Mouse (Mus musculus) stomach, embryonic 15.5 days (tissue): Measurements from ENCODE around the gene Tardbp. TPM values are rescaled to one million over a fixed set of nuclear protein-coding genes. Genes with fewer than 3 reads are reported as not detected.

ENCODE experiments used
- ATAC-seq: fragments of 200-750 bp; cut with Nextera tagmentation; 2 replicates; pipeline ENCODE4 v1.8.0; 2017; ENCODE audit warnings: low read depth, moderate number of reproducible peaks, moderate TSS enrichment; ENCODE audit not compliant: insufficient read depth, low FRiP score
- H3K27ac ChIP-seq: fragments of 300-500 bp; sonication (generic); 2 replicates; pipeline ENCODE4 v1.5.1; 2015; ENCODE audit warnings: mild to moderate bottlenecking, inconsistent platforms
- H3K27me3 ChIP-seq: fragments of 300-500 bp; sonication (generic); replicated peaks from 2 replicates; pipeline ENCODE4 v1.6.1; 2015; ENCODE audit warnings: inconsistent platforms
- H3K36me3 ChIP-seq: fragments of 300-500 bp; sonication (generic); 2 replicates; pipeline ENCODE4 v1.6.1; 2015; ENCODE audit warnings: inconsistent platforms
- H3K4me1 ChIP-seq: fragments of 300-500 bp; sonication (generic); 2 replicates; pipeline ENCODE4 v1.6.1; 2015; ENCODE audit warnings: inconsistent platforms
- H3K4me2 ChIP-seq: fragments of 300-500 bp; sonication (generic); 2 replicates; pipeline ENCODE4 v1.6.1; 2015; ENCODE audit warnings: mild to moderate bottlenecking, inconsistent platforms
- H3K4me3 ChIP-seq: fragments of 300-500 bp; sonication (generic); replicated peaks from 2 replicates; pipeline ENCODE4 v1.5.1; 2015; ENCODE audit warnings: inconsistent platforms
- H3K9ac ChIP-seq: fragments of 300-500 bp; sonication (generic); 2 replicates; pipeline ENCODE4 v1.6.1; 2015; ENCODE audit warnings: inconsistent platforms
- H3K9me3 ChIP-seq: fragments of 300-500 bp; sonication (generic); 2 replicates; pipeline ENCODE4 v1.6.1; 2016; ENCODE audit warnings: inconsistent platforms
- WGBS: fragments of 180-500 bp; shearing (Covaris S2); methylation state at CpG from one replicate; pipeline ENCODE4 v1.1.7; 2015; 5-methylcytosine and 5-hydroxymethylcytosine counted together
- polyA plus RNA-seq: library from polyadenylated mRNA; unstranded; fragments of >200 nt; fragmentation: Nextera tagmentation; extraction: Ambion mirVana; gene quantifications from 2 replicates; pipeline ENCODE4 v1.2.1, GENCODE M21; 2015

The Tardbp gene
- polyA plus RNA-seq, 1 experiment from 2014 or later, result 306 TPM

DNA sequence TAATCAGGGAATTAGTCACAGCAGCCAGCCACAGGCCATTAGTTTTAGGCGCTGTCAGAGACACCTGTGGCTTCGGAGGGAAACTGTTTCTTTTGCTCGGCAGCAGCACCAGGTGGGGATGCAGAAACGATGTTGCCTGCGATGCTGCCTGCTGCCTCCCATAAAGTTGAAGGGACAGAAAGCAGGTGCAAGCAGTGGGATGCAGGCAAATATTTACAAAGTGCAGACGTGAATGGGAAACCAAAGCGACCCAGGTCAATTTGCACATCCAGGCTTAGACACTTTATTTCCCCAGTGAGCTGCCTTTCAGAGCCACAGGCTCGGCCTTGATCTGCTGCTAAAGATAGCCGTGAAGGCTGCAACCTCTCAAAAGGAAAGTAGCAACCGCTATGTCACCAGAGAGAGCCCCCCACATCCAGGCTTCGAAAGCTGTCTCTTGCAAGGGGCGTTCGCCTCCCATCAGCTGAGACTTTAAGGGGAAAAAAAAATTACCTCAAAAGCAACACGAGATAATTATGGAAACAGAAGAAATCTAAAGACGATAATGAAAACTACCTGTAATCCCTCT is 30.0 kb upstream of the Tardbp start:
- Histone ChIP-seq H3K27me3 (no peaks in the 10 kb centered on the region), H3K4me1 (no peaks in the 10 kb centered on the region), H3K4me3 (no peak overlapping the region), H3K9me3 (no peaks in the 10 kb centered on the region), H3K9ac (no peak overlapping the region), H3K36me3 (no peaks in the 10 kb centered on the region), H3K27ac (no peak overlapping the region), H3K4me2 (peak overlapping the region; percentile 8)
- WGBS, result 16% methylated on average over 15 of the region's 15 CpGs
- ATAC-seq, result no peak

DNA sequence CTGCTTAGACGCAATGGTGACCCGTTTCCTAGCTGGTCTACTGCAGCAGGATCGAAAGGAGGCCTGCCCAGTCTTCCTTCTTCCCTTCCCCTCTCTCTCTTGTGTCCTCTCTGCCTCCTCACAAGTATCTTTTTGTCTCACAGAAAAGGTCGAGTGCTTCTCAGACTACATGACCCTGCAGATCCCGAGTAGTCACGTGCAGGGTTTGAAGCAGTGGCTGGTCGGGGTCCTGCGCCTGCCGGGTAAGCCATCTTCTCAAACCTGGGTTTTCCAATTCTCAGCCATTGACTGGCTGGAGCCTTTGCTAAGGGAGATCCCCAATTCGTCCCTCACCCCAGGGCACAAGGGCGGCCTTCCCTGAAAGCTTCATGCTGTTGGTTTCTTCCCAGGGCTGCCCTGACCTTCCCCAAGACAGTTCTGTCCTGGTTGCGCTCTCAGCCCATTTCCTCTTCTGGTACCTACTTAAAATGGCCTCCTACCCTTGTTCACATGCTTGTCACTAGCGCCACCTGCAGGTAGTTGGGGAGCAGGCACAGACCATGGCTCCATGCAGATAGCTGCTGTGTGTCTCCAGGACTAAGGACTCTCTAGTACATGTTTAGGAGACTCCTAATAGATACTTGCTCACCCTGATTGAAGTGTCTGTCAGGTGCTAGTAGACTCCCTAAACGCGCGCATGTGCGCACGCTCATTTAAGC is 28.0 kb upstream of the Tardbp start:
- no peaks in the 10 kb centered on the region for H3K36me3 ChIP-seq
- ATAC-seq, result 0 out of 2 replicates have a peak, but pooled peaks have one; percentile 12
- H3K27me3 ChIP-seq, result no peaks in the 10 kb centered on the region
- no peak overlapping the region for H3K27ac ChIP-seq
- H3K4me1 ChIP-seq, result no peaks in the 10 kb centered on the region
- H3K9me3 ChIP-seq, result no peaks in the 10 kb centered on the region
- H3K9ac ChIP-seq, result no peak overlapping the region
- no peak overlapping the region for H3K4me2 ChIP-seq
- no peak overlapping the region for H3K4me3 ChIP-seq
- whole genome bisulfite sequencing, result 88% methylated on average over 18 of the region's 18 CpGs

DNA sequence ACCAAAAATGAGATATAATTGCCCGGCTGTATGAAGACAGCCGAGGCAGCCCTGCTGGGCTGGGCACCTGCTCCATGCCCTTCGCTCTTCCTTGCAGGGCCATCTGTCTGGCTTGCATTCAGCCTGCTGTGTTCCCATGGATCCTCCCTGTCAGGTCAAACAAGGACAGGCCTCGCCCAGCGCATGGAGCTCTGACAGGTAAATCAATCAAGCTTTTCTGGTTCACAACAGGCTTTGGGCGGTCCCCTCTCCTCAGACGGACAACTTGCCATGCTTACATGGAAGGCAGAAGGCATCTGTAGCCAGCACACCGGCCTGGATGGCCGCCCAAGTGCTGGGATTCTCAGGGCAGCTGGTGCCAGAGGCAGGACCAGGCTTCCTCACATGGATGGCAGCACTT is 24.2 kb upstream of the Tardbp start:
- peak; percentile 51; the same call in 1 of the 2 replicates for ATAC-seq
- WGBS, result 40% methylated on average over 9 of the region's 9 CpGs

DNA sequence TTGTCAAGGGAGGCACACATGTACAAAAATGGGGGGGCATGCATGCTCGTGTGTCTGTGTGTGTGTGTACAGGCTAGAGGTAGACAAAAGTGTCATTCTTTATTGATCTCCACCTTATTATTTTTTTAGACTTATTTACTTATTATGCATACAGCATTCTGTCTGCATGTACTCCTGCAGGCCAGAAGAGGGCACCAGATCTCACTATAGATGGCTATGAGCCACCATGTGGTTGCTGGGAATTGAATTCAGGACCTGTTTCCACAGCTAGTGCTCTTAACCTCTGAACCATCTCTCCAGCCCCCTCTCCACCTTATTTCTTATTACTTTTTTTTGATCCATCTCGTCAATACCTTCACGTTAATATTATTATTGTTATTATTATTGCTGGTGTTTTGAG is 22.5 kb upstream of the Tardbp start:
- WGBS, result 66% methylated on average over 3 of the region's 3 CpGs
- Histone ChIP-seq H3K36me3 (no peaks in the 10 kb centered on the region), H3K27me3 (no peaks in the 10 kb centered on the region), H3K27ac (no peak overlapping the region), H3K4me2 (no peak overlapping the region), H3K4me3 (no peak overlapping the region), H3K4me1 (no peaks in the 10 kb centered on the region), H3K9me3 (no peaks in the 10 kb centered on the region), H3K9ac (no peak overlapping the region)
- ATAC-seq, result no peak

More for the DNA sequence above, 24.2 kb upstream of the Tardbp start:
- H3K9ac ChIP-seq, result no peak overlapping the region
- no peaks in the 10 kb centered on the region for H3K36me3 ChIP-seq
- no peaks in the 10 kb centered on the region for H3K27me3 ChIP-seq
- no peaks in the 10 kb centered on the region for H3K9me3 ChIP-seq
- no peak overlapping the region for H3K4me2 ChIP-seq
- no peaks in the 10 kb centered on the region for H3K4me1 ChIP-seq
- no peak overlapping the region for H3K4me3 ChIP-seq
- H3K27ac ChIP-seq, result no peak overlapping the region

DNA sequence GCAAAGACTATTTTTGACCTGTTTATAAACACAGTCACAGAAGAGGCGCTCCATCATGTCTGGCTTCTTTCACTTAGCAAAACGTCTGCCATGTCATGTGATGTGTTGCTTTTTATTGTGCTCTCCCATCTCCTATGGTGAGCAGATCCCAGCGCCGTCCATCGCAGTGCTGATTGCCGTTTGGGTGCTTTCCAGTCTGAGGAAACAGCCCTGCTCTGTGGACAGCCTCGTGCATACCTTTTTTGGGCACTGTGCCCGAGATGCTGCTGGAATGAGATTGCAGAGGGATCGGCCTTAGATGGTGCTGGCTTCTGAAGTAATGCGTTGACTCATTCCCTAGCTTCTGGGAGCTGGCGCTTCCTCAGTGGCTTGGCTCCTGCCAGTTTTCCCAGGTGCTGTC is 19.8 kb upstream of the Tardbp start:
- WGBS, result 43% methylated on average over 11 of the region's 11 CpGs
- Histone ChIP-seq H3K4me2 (no peak overlapping the region), H3K36me3 (no peaks in the 10 kb centered on the region), H3K4me3 (no peak overlapping the region), H3K27ac (no peak overlapping the region), H3K9ac (no peak overlapping the region), H3K4me1 (peaks cover 5% of the 10 kb centered on the region; the same call in 1 of the 2 replicates), H3K27me3 (no peaks in the 10 kb centered on the region), H3K9me3 (no peaks in the 10 kb centered on the region)
- ATAC-seq, result peak; percentile 52; the same call in 1 of the 2 replicates

DNA sequence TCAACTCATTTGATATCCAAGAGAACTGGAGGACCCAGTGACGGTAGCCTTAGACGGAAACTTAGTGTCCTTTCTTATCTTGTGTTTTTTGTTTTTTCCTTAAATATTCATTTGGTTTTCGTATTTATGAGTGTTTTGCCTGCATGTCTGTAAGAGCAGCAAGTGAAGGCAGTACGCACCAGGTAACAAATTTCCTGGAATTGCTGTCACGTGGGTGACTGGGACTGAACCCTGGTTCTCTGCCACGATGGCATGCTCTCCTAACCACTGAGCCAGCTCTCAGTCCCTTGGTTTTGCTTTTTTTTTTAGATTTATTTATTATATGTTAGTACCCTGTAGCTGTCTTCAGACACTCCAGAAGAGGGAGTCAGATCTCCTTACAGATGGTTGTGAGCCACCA is 18.1 kb upstream of the Tardbp start:
- H3K27me3 ChIP-seq, result no peaks in the 10 kb centered on the region
- no peak overlapping the region for H3K27ac ChIP-seq
- no peaks in the 10 kb centered on the region for H3K9me3 ChIP-seq
- 84% methylated on average over 6 of the region's 6 CpGs for WGBS
- ATAC-seq, result no peak
- no peak overlapping the region for H3K9ac ChIP-seq
- no peak overlapping the region for H3K4me2 ChIP-seq
- H3K4me1 ChIP-seq, result peaks cover 5% of the 10 kb centered on the region; the same call in 1 of the 2 replicates
- H3K36me3 ChIP-seq, result no peaks in the 10 kb centered on the region
- H3K4me3 ChIP-seq, result no peak overlapping the region

DNA sequence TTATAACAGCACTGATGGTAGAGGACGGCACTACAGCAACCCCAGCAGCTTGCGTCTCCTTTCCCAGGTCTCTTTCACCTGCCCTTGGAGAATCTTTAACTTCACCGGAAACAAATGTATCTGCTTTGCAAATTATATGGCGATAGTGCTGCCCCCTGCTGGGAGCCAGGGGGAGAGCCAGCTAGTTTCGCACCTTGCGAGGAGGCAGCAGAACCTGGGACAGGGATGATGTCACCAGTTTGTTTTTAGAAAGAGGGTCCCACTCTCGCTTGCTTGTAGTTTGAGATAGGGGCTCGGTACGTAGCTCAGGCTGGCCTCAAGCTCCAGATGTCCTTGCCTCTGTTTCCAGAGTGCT is 17.3 kb upstream of the Tardbp start:
- peaks cover 5% of the 10 kb centered on the region; the same call in 1 of the 2 replicates for H3K4me1 ChIP-seq
- H3K36me3 ChIP-seq, result no peaks in the 10 kb centered on the region
- H3K9me3 ChIP-seq, result no peaks in the 10 kb centered on the region
- H3K27ac ChIP-seq, result no peak overlapping the region
- no peaks in the 10 kb centered on the region for H3K27me3 ChIP-seq
- WGBS, result 2% methylated on average over 9 of the region's 9 CpGs
- ATAC-seq, result no peak
- H3K4me2 ChIP-seq, result peak overlapping the region; percentile 52
- H3K9ac ChIP-seq, result no peak overlapping the region
- 0 out of 2 replicates have a peak overlapping the region, but pooled peaks have one; percentile 15 for H3K4me3 ChIP-seq

DNA sequence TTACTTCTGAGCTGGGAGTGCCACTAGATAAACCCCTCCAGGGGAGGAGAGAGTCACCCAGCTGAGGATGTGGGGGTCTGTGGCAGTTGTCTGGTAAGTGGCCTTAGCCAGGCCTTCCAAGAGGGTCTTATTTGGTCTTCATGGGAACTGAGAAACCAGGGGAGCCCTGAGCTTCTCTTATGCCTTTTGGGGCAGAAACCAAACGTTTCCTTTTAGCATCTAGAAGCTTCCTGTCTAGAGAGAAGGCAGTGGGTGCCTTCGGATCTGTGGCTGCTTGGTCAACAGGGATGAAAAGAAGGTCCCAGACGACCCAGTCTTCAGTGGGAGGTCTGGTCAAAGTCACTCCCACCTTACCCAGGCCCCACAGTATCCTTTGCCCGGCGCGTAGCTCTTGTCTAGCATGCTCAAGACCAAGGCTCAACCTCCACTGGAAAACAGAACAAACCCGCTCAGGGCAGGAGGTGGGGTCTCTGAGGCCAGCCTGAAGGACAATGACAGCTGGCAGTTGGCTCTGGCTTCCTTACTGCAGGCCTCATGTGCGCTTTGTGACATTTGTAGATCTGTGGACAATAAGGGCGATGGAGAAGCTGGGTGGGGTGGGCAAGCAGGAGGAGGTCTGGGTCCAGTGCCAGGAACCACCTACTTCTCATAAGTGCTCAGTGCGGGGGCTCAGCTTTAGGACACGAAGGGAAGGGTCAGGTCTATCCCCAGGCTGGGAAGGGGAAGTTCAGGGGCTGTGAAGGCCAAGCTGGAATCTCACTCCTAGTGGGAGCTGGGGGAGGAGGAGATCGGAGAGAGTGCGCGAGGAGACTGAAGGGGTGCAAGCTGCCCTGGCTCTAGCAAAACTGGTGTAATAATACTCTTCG is 16.7 kb upstream of the Tardbp start, which contains the start of gene Gm572:
TSS of gene Gm572 (plus strand) at position 27 of the 866 bp plus-strand sequence.
- peak; percentile 19; the same call in 1 of the 2 replicates for ATAC-seq
- H3K4me1 ChIP-seq, result peaks cover 5% of the 10 kb centered on the region; the same call in 1 of the 2 replicates
- H3K4me2 ChIP-seq, result peak within 1 kb of the TSS; percentile 52
- no peaks in the 10 kb centered on the region for H3K27me3 ChIP-seq
- H3K27ac ChIP-seq, result no peak within 1 kb of the TSS
- H3K4me3 ChIP-seq, result 0 out of 2 replicates have a peak within 1 kb of the TSS, but pooled peaks have one; percentile 15
- H3K9ac ChIP-seq, result no peak within 1 kb of the TSS
- no peaks in the 10 kb centered on the region for H3K36me3 ChIP-seq
- no peaks in the 10 kb centered on the region for H3K9me3 ChIP-seq
- 58% methylated on average over 15 of the region's 15 CpGs for WGBS

DNA sequence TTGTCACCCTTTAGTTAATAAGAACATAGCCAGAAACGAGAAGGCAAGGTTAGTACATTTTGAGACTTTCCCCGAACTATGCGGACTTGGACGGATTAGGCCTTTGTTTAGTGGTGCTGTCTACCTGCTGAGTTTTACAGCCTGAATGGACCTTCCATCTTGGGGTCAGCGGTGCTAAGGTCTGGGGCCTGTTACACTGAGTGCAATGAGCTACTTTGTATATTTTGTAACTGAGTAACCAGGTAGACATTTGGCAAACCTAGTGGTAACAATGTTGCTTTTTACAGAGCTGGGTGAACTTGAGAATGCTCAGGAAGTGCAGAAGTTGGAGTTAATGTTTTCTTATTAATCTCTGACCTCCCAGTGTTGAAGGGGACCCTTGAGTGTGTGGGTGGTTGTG is 14.3 kb upstream of the Tardbp start:
- Histone ChIP-seq H3K36me3 (no peaks in the 10 kb centered on the region), H3K4me1 (peaks cover 5% of the 10 kb centered on the region; the same call in 1 of the 2 replicates), H3K4me2 (no peak overlapping the region), H3K27ac (no peak overlapping the region), H3K9me3 (no peaks in the 10 kb centered on the region), H3K27me3 (no peaks in the 10 kb centered on the region), H3K4me3 (no peak overlapping the region), H3K9ac (no peak overlapping the region)
- 75% methylated on average over 5 of the region's 5 CpGs for WGBS
- ATAC-seq, result no peak

DNA sequence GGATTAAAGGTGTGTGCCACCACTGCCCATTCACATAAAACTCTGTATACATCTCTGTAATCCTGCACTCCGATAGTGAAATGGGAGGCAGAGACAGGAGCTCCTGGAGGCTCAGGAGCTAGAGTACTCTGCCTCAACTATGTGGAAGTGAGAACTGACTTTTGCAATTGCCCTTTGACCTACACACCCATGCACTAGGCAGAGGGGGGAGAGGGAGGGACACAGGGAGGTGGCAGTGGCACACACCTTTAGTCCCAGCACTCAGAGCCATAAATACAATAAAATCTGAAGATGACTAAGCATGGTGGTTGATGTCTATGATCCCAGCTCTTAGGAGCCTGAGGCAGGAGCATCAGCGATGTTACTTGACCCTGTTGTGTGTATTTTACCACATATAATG is 12.6 kb upstream of the Tardbp start:
- WGBS, result 70% methylated on average over 2 of the region's 2 CpGs
- Histone ChIP-seq H3K27ac (no peak overlapping the region), H3K4me2 (no peak overlapping the region)

DNA sequence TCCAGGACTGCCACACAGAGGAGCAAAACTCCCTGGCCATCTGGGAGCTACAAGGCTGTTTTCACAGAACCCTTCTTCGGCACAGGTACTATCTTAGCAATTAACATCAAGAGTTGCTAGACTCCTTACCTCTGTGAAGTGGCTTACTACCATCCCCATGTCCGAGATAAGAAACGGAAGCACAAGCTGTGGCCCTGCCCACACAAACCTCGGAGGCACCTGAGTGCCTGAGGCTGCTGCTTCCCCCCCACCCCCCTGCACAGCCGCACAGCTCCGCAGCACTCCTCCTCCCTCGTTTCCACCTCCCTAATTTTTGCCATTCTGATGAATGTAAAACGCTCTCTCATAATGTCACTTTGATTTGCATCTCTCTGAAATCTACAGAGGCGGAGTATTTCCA is 11.5 kb upstream of the Tardbp start:
- WGBS, result 38% methylated on average over 9 of the region's 9 CpGs
- no peaks in the 10 kb centered on the region for H3K9me3 ChIP-seq
- no peak for ATAC-seq
- H3K4me3 ChIP-seq, result no peak overlapping the region
- H3K4me2 ChIP-seq, result no peak overlapping the region
- no peak overlapping the region for H3K27ac ChIP-seq
- no peak overlapping the region for H3K9ac ChIP-seq
- H3K36me3 ChIP-seq, result no peaks in the 10 kb centered on the region
- no peaks in the 10 kb centered on the region for H3K27me3 ChIP-seq
- no peaks in the 10 kb centered on the region for H3K4me1 ChIP-seq

More for the DNA sequence above, 12.6 kb upstream of the Tardbp start:
- Histone ChIP-seq H3K36me3 (no peaks in the 10 kb centered on the region), H3K9ac (no peak overlapping the region), H3K4me3 (no peak overlapping the region), H3K27me3 (no peaks in the 10 kb centered on the region), H3K4me1 (peaks cover 5% of the 10 kb centered on the region; the same call in 1 of the 2 replicates), H3K9me3 (no peaks in the 10 kb centered on the region)
- peak; percentile 56; the same call in 1 of the 2 replicates for ATAC-seq

DNA sequence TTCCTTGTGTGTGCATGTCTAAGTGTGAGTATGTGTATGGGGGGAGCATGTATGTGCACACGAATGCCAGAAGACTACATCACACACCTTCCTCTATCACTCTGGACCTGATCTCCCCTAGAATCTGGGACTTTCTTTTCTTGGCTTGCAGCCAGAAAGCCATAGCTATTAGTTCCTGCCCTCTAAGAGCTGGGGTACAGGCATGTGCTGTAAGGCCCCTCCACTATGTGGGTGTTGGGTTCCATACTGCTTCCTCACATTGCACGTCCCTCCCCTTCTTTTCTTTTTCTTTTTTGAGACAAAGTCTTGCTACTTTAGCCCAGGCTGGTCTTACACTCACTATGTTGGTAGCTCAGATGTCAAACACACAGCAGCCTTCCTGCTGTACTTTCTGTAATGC is 8.5 kb upstream of the Tardbp start:
- no peak overlapping the region for H3K4me2 ChIP-seq
- H3K4me3 ChIP-seq, result no peak overlapping the region
- H3K27me3 ChIP-seq, result no peaks in the 10 kb centered on the region
- H3K4me1 ChIP-seq, result no peaks in the 10 kb centered on the region
- no peaks in the 10 kb centered on the region for H3K36me3 ChIP-seq
- no peak overlapping the region for H3K27ac ChIP-seq
- WGBS, result 76% methylated on average over 2 of the region's 2 CpGs
- H3K9me3 ChIP-seq, result no peaks in the 10 kb centered on the region
- H3K9ac ChIP-seq, result no peak overlapping the region
- ATAC-seq, result no peak
